Mouse (Mus musculus) limb, embryonic 12.5 days (tissue): Measurements from ENCODE around the gene Zfp831. TPM values are rescaled to one million over a fixed set of nuclear protein-coding genes. Genes with fewer than 3 reads are reported as not detected.

Experiments
- ATAC-seq: fragments of 200-750 bp; cut with Nextera tagmentation; 2 replicates; pipeline ENCODE4 v1.8.0; 2017; ENCODE audit warnings: low read depth, moderate TSS enrichment; ENCODE audit not compliant: insufficient number of reproducible peaks, insufficient read depth, low FRiP score, low TSS enrichment
- H3K27ac ChIP-seq: fragments of 300-500 bp; sonication (generic); 2 replicates; pipeline ENCODE4 v1.5.1; 2016; ENCODE audit warnings: mild to moderate bottlenecking, moderate library complexity
- H3K27me3 ChIP-seq: fragments of 300-500 bp; sonication (generic); 2 replicates; pipeline ENCODE4 v1.6.1; 2016; ENCODE audit warnings: mild to moderate bottlenecking, moderate library complexity
- H3K36me3 ChIP-seq: fragments of 300-500 bp; sonication (generic); 2 replicates; pipeline ENCODE4 v1.6.1; 2016; ENCODE audit warnings: mild to moderate bottlenecking, moderate library complexity
- H3K4me1 ChIP-seq: fragments of 300-500 bp; sonication (generic); replicated peaks from 2 replicates; pipeline ENCODE4 v1.6.1; 2016
- H3K4me2 ChIP-seq: fragments of 300-500 bp; sonication (generic); 2 replicates; pipeline ENCODE4 v1.6.1; 2016; ENCODE audit warnings: mild to moderate bottlenecking, moderate library complexity
- H3K4me3 ChIP-seq: fragments of 300-500 bp; sonication (generic); replicated peaks from 2 replicates; pipeline ENCODE4 v1.5.1; 2016; ENCODE audit warnings: mild to moderate bottlenecking
- H3K9ac ChIP-seq: fragments of 300-500 bp; sonication (generic); replicated peaks from 2 replicates; pipeline ENCODE4 v1.6.1; 2016; ENCODE audit warnings: mild to moderate bottlenecking, moderate library complexity
- H3K9me3 ChIP-seq: fragments of 300-500 bp; sonication (generic); 2 replicates; pipeline ENCODE4 v1.6.1; 2016; ENCODE audit warnings: mild to moderate bottlenecking, moderate library complexity
- WGBS: fragments of 180-500 bp; shearing (Covaris S2); methylation state at CpG from one replicate; pipeline ENCODE4 v1.1.7; 2016; 5-methylcytosine and 5-hydroxymethylcytosine counted together
- polyA plus RNA-seq: library from polyadenylated mRNA; unstranded; fragments of >200 nt; fragmentation: Nextera tagmentation; extraction: Ambion mirVana; gene quantifications from 2 replicates; pipeline ENCODE4 v1.2.1, GENCODE M21; 2016

The Zfp831 gene
- 0.03 TPM in 1 of 2 replicates, not detected in the other for polyA plus RNA-seq

- Histone ChIP-seq H3K9me3 (no peaks in the 10 kb centered on the region), H3K4me1 (no peaks in the 10 kb centered on the region), H3K4me3 (no peak within 1 kb of the TSS), H3K27ac (no peak within 1 kb of the TSS), H3K27me3 (0 out of 2 replicates have a peak, but pooled peaks cover 8% of the 10 kb centered on the region), H3K9ac (no peak within 1 kb of the TSS), H3K36me3 (no peaks in the 10 kb centered on the region), H3K4me2 (no peak within 1 kb of the TSS)
- ATAC-seq, result no peak
- 83% methylated on average over 18 of the region's 18 CpGs for WGBS
Measured at GRCm38 (mm10) chr2:174643448-174644144, at the start of gene Zfp831. TSS of gene Zfp831 (plus strand) at chr2:174643534.

- Histone ChIP-seq H3K27ac (no peak overlapping the region), H3K4me1 (peaks cover 9% of the 10 kb centered on the region), H3K4me2 (no peak overlapping the region), H3K36me3 (no peaks in the 10 kb centered on the region), H3K27me3 (no peaks in the 10 kb centered on the region), H3K9ac (no peak overlapping the region), H3K9me3 (no peaks in the 10 kb centered on the region), H3K4me3 (no peak overlapping the region)
- ATAC-seq, result no peak
- 81% methylated on average over 9 of the region's 9 CpGs for WGBS
Measured at GRCm38 (mm10) chr2:174594965-174595364, 48.4 kb upstream of the Zfp831 start.

- no peak overlapping the region for H3K4me2 ChIP-seq
- no peak overlapping the region for H3K9ac ChIP-seq
- H3K27me3 ChIP-seq, result no peaks in the 10 kb centered on the region
- no peaks in the 10 kb centered on the region for H3K9me3 ChIP-seq
- no peak for ATAC-seq
- no peak overlapping the region for H3K27ac ChIP-seq
- H3K4me1 ChIP-seq, result peaks cover 9% of the 10 kb centered on the region
- no peak overlapping the region for H3K4me3 ChIP-seq
- no peaks in the 10 kb centered on the region for H3K36me3 ChIP-seq
- 76% methylated on average over 2 of the region's 2 CpGs for WGBS
Measured at GRCm38 (mm10) chr2:174595611-174596010, 47.7 kb upstream of the Zfp831 start.

GRCm38 (mm10) chr2:174596457-174596856 is 46.9 kb upstream of the Zfp831 start:
- 87% methylated on average over 15 of the region's 15 CpGs for WGBS
- ATAC-seq, result no peak
- Histone ChIP-seq H3K36me3 (no peaks in the 10 kb centered on the region), H3K4me1 (peaks cover 9% of the 10 kb centered on the region), H3K9ac (no peak overlapping the region), H3K4me2 (no peak overlapping the region), H3K27ac (no peak overlapping the region), H3K4me3 (no peak overlapping the region), H3K9me3 (no peaks in the 10 kb centered on the region), H3K27me3 (no peaks in the 10 kb centered on the region)

GRCm38 (mm10) chr2:174598451-174598850 is 44.9 kb upstream of the Zfp831 start:
- no peak overlapping the region for H3K9ac ChIP-seq
- H3K9me3 ChIP-seq, result no peaks in the 10 kb centered on the region
- no peak overlapping the region for H3K4me3 ChIP-seq
- H3K4me2 ChIP-seq, result no peak overlapping the region
- peaks cover 14% of the 10 kb centered on the region for H3K4me1 ChIP-seq
- no peak for ATAC-seq
- 80% methylated on average over 12 of the region's 12 CpGs for WGBS
- no peaks in the 10 kb centered on the region for H3K27me3 ChIP-seq
- H3K27ac ChIP-seq, result no peak overlapping the region
- no peaks in the 10 kb centered on the region for H3K36me3 ChIP-seq

- Histone ChIP-seq H3K27me3 (no peaks in the 10 kb centered on the region), H3K4me2 (no peak overlapping the region), H3K4me3 (no peak overlapping the region), H3K27ac (no peak overlapping the region), H3K9ac (no peak overlapping the region), H3K36me3 (no peaks in the 10 kb centered on the region), H3K4me1 (peaks cover 14% of the 10 kb centered on the region), H3K9me3 (no peaks in the 10 kb centered on the region)
- ATAC-seq, result 0 out of 2 replicates have a peak, but pooled peaks have one; percentile 43
- WGBS, result 71% methylated on average over 9 of the region's 9 CpGs
Measured at GRCm38 (mm10) chr2:174599071-174599635, 44.2 kb upstream of the Zfp831 start.

GRCm38 (mm10) chr2:174599853-174600271 is 43.5 kb upstream of the Zfp831 start:
- no peak overlapping the region for H3K9ac ChIP-seq
- no peak overlapping the region for H3K27ac ChIP-seq
- H3K4me1 ChIP-seq, result peaks cover 14% of the 10 kb centered on the region
- no peaks in the 10 kb centered on the region for H3K9me3 ChIP-seq
- no peaks in the 10 kb centered on the region for H3K36me3 ChIP-seq
- no peak overlapping the region for H3K4me3 ChIP-seq
- no peaks in the 10 kb centered on the region for H3K27me3 ChIP-seq
- ATAC-seq, result no peak
- 78% methylated on average over 9 of the region's 9 CpGs for WGBS
- no peak overlapping the region for H3K4me2 ChIP-seq

GRCm38 (mm10) chr2:174601938-174602685 is 41.2 kb upstream of the Zfp831 start:
- no peaks in the 10 kb centered on the region for H3K36me3 ChIP-seq
- H3K9me3 ChIP-seq, result no peaks in the 10 kb centered on the region
- no peak overlapping the region for H3K27ac ChIP-seq
- H3K9ac ChIP-seq, result no peak overlapping the region
- H3K4me3 ChIP-seq, result no peak overlapping the region
- H3K27me3 ChIP-seq, result no peaks in the 10 kb centered on the region
- WGBS, result 73% methylated on average over 9 of the region's 9 CpGs
- H3K4me1 ChIP-seq, result peaks cover 14% of the 10 kb centered on the region
- ATAC-seq, result no peak
- no peak overlapping the region for H3K4me2 ChIP-seq

- Histone ChIP-seq H3K4me3 (no peak overlapping the region), H3K4me2 (no peak overlapping the region), H3K4me1 (peaks cover 14% of the 10 kb centered on the region), H3K9ac (no peak overlapping the region), H3K9me3 (no peaks in the 10 kb centered on the region), H3K36me3 (no peaks in the 10 kb centered on the region), H3K27ac (no peak overlapping the region), H3K27me3 (no peaks in the 10 kb centered on the region)
- 87% methylated on average over 7 of the region's 7 CpGs for WGBS
- ATAC-seq, result no peak
Measured at GRCm38 (mm10) chr2:174603321-174603720, 40.0 kb upstream of the Zfp831 start.

- WGBS, result 94% methylated on average over 1 of the region's 1 CpGs
- H3K9ac ChIP-seq, result no peak overlapping the region
Measured at GRCm38 (mm10) chr2:174605020-174605419, 38.3 kb upstream of the Zfp831 start.

GRCm38 (mm10) chr2:174605442-174606087 is 37.8 kb upstream of the Zfp831 start:
- no peak overlapping the region for H3K27ac ChIP-seq
- H3K36me3 ChIP-seq, result no peaks in the 10 kb centered on the region
- no peak overlapping the region for H3K4me3 ChIP-seq
- no peak overlapping the region for H3K9ac ChIP-seq
- 88% methylated on average over 4 of the region's 4 CpGs for WGBS
- no peak for ATAC-seq
- peaks cover 5% of the 10 kb centered on the region for H3K4me1 ChIP-seq
- H3K4me2 ChIP-seq, result no peak overlapping the region
- H3K9me3 ChIP-seq, result no peaks in the 10 kb centered on the region
- no peaks in the 10 kb centered on the region for H3K27me3 ChIP-seq

More at GRCm38 (mm10) chr2:174605020-174605419, 38.3 kb upstream of the Zfp831 start:
- Histone ChIP-seq H3K36me3 (no peaks in the 10 kb centered on the region), H3K27ac (no peak overlapping the region), H3K4me1 (peaks cover 5% of the 10 kb centered on the region), H3K4me2 (no peak overlapping the region), H3K27me3 (no peaks in the 10 kb centered on the region), H3K9me3 (no peaks in the 10 kb centered on the region), H3K4me3 (no peak overlapping the region)
- ATAC-seq, result no peak
